Mouse (Mus musculus): ENCODE data around the gene Cphx3. TPM values are rescaled to one million over a fixed set of nuclear protein-coding genes. Genes with fewer than 3 reads are reported as not detected.
A peak's percentile ranks its signal among the peaks of the same experiment; 100 is the strongest.
"Not testable (repeated sequence)": the region's sequence is repeated elsewhere in the genome, so short reads cannot be mapped to it uniquely, and the experiment has no call there.

Gene Cphx3
- polyA plus RNA-seq, 1 experiment from 2014 or later: not detected

GRCm38 (mm10) chr14:26197851-26198250 is 115.8 kb downstream of the Cphx3 start:
- no CpG with 5 or more reads among the region's 3 CpGs for WGBS
- ATAC-seq: not testable (repeated sequence)

GRCm38 (mm10) chr14:26206197-26206925 is 124.3 kb downstream of the Cphx3 start:
- H3K27me3 ChIP-seq (replicated peaks; ENCODE audit: control insufficient read depth, insufficient read depth, low read length); H3K4me3 ChIP-seq (ENCODE audit: low read length); H3K4me2 ChIP-seq (ENCODE audit: low read length); H3K9me3 ChIP-seq (ENCODE audit: control insufficient read depth, low read length); H3K9ac ChIP-seq (ENCODE audit: low read depth, low read length); H3K36me3 ChIP-seq (ENCODE audit: control insufficient read depth, insufficient read depth, low read length); H3K4me1 ChIP-seq (ENCODE audit: control insufficient read depth, insufficient read depth, low read depth, low read length); H3K27ac ChIP-seq (ENCODE audit: low read depth, low read length): not testable (repeated sequence)
- WGBS: no CpG with 5 or more reads among the region's 44 CpGs
- peak; percentile 95 for ATAC-seq

More at GRCm38 (mm10) chr14:26197851-26198250, 115.8 kb downstream of the Cphx3 start:
- H3K27me3 ChIP-seq (replicated peaks; ENCODE audit: control insufficient read depth, insufficient read depth, low read length); H3K9me3 ChIP-seq (ENCODE audit: control insufficient read depth, low read length); H3K27ac ChIP-seq (ENCODE audit: low read depth, low read length); H3K4me2 ChIP-seq (ENCODE audit: low read length); H3K9ac ChIP-seq (ENCODE audit: low read depth, low read length); H3K4me3 ChIP-seq (ENCODE audit: low read length); H3K36me3 ChIP-seq (ENCODE audit: control insufficient read depth, insufficient read depth, low read length); H3K4me1 ChIP-seq (ENCODE audit: control insufficient read depth, insufficient read depth, low read depth, low read length): not testable (repeated sequence)

GRCm38 (mm10) chr14:26206926-26207247 is 124.8 kb downstream of the Cphx3 start, which contains the start of gene Tmem254b:
Gene Tmem254b, minus strand, starts transcription at chr14:26207041.
- WGBS: no CpG with 5 or more reads among the region's 10 CpGs
- ATAC-seq: peak; percentile 90
- not testable (repeated sequence) for H3K4me2 ChIP-seq (ENCODE audit: low read length); H3K4me1 ChIP-seq (ENCODE audit: control insufficient read depth, insufficient read depth, low read depth, low read length); H3K9me3 ChIP-seq (ENCODE audit: control insufficient read depth, low read length); H3K27me3 ChIP-seq (replicated peaks; ENCODE audit: control insufficient read depth, insufficient read depth, low read length); H3K27ac ChIP-seq (ENCODE audit: low read depth, low read length); H3K9ac ChIP-seq (ENCODE audit: low read depth, low read length); H3K36me3 ChIP-seq (ENCODE audit: control insufficient read depth, insufficient read depth, low read length); H3K4me3 ChIP-seq (ENCODE audit: low read length)

GRCm38 (mm10) chr14:26216233-26217000 is 134.3 kb downstream of the Cphx3 start:
- WGBS: no CpG with 5 or more reads among the region's 5 CpGs

GRCm38 (mm10) chr14:26237183-26237582 is 155.1 kb downstream of the Cphx3 start:
- not testable (repeated sequence) for H3K36me3 ChIP-seq (ENCODE audit: control insufficient read depth, insufficient read depth, low read length); H3K9me3 ChIP-seq (ENCODE audit: control insufficient read depth, low read length); H3K4me1 ChIP-seq (ENCODE audit: control insufficient read depth, insufficient read depth, low read depth, low read length); H3K27ac ChIP-seq (ENCODE audit: low read depth, low read length); H3K4me3 ChIP-seq (ENCODE audit: low read length); H3K9ac ChIP-seq (ENCODE audit: low read depth, low read length); ATAC-seq; H3K4me2 ChIP-seq (ENCODE audit: low read length); H3K27me3 ChIP-seq (replicated peaks; ENCODE audit: control insufficient read depth, insufficient read depth, low read length)
- WGBS: no CpG with 5 or more reads among the region's 2 CpGs

More at GRCm38 (mm10) chr14:26216233-26217000, 134.3 kb downstream of the Cphx3 start:
- H3K9ac ChIP-seq (ENCODE audit: low read depth, low read length); H3K4me3 ChIP-seq (ENCODE audit: low read length); H3K4me1 ChIP-seq (ENCODE audit: control insufficient read depth, insufficient read depth, low read depth, low read length); H3K27ac ChIP-seq (ENCODE audit: low read depth, low read length); H3K9me3 ChIP-seq (ENCODE audit: control insufficient read depth, low read length); H3K36me3 ChIP-seq (ENCODE audit: control insufficient read depth, insufficient read depth, low read length); H3K27me3 ChIP-seq (replicated peaks; ENCODE audit: control insufficient read depth, insufficient read depth, low read length); H3K4me2 ChIP-seq (ENCODE audit: low read length); ATAC-seq: not testable (repeated sequence)

- no CpG with 5 or more reads among the region's 25 CpGs for WGBS
- peak; percentile 90 for ATAC-seq
- H3K4me3 ChIP-seq (ENCODE audit: low read length): not testable (repeated sequence)
Observed at GRCm38 (mm10) chr14:26257756-26258617, 175.9 kb downstream of the Cphx3 start, which contains the start of gene Duxbl3. Gene Duxbl3, plus strand, starts transcription at chr14:26257962.

GRCm38 (mm10) chr14:26258729-26259128 is 176.6 kb downstream of the Cphx3 start:
- H3K9ac ChIP-seq (ENCODE audit: low read depth, low read length); H3K9me3 ChIP-seq (ENCODE audit: control insufficient read depth, low read length); H3K27ac ChIP-seq (ENCODE audit: low read depth, low read length); ATAC-seq; H3K4me2 ChIP-seq (ENCODE audit: low read length); H3K4me1 ChIP-seq (ENCODE audit: control insufficient read depth, insufficient read depth, low read depth, low read length); H3K36me3 ChIP-seq (ENCODE audit: control insufficient read depth, insufficient read depth, low read length); H3K4me3 ChIP-seq (ENCODE audit: low read length); H3K27me3 ChIP-seq (replicated peaks; ENCODE audit: control insufficient read depth, insufficient read depth, low read length): not testable (repeated sequence)
- WGBS: no CpG with 5 or more reads among the region's 6 CpGs

More at GRCm38 (mm10) chr14:26257756-26258617, 175.9 kb downstream of the Cphx3 start, which contains the start of gene Duxbl3:
- H3K4me1 ChIP-seq (ENCODE audit: control insufficient read depth, insufficient read depth, low read depth, low read length); H3K36me3 ChIP-seq (ENCODE audit: control insufficient read depth, insufficient read depth, low read length); H3K9me3 ChIP-seq (ENCODE audit: control insufficient read depth, low read length); H3K27ac ChIP-seq (ENCODE audit: low read depth, low read length); H3K9ac ChIP-seq (ENCODE audit: low read depth, low read length); H3K4me2 ChIP-seq (ENCODE audit: low read length); H3K27me3 ChIP-seq (replicated peaks; ENCODE audit: control insufficient read depth, insufficient read depth, low read length): not testable (repeated sequence)
